Comparison of ENCODE assay signal across 12 mouse cellular contexts in genomic region chr9:63727070-63727469, GRCm38 (mm10). TPM values are rescaled to one million over a fixed set of nuclear protein-coding genes. Genes with fewer than 3 reads are reported as not detected.
DNase-seq lines count a peak whose midpoint lies in the region; ATAC-seq and TF ChIP-seq lines count a peak whose summit lies in the region.
"Had no signal": no experiment of that assay in that cellular context is flagged by ENCODE, and none has a peak within 500 bp of the region (broad histone marks: within the 10 kb centered on the region; RNA-seq: fewer than 3 reads in every experiment).

No protein-coding gene starts in this region.

- TF ChIP-seq POLR2A in heart, adult 2 months (IDR thresholded peaks at IDR 0.05; ENCODE audit: insufficient read depth, low read depth, low read length) = no peak

- peak overlapping the region; percentile 24 for H3K9ac ChIP-seq in heart, embryonic 13.5 days
- no peak overlapping the region for H3K9ac ChIP-seq in heart, adult 2 months (ENCODE audit: low read depth, low read length)
- no peak overlapping the region for H3K9ac ChIP-seq in lung, embryonic 16.5 days (ENCODE audit: low read length)
- no peak overlapping the region for H3K9ac ChIP-seq in liver, embryonic 14.5 days (replicated peaks)
- H3K9ac ChIP-seq in forebrain, postnatal 0 days = no peak overlapping the region

- no peak overlapping the region for H3K4me3 ChIP-seq in heart, embryonic 13.5 days
- H3K4me3 ChIP-seq in heart, adult 2 months = no peak overlapping the region
- no peak overlapping the region for H3K4me3 ChIP-seq in lung, embryonic 16.5 days (ENCODE audit: low read length)
- no peak overlapping the region for H3K4me3 ChIP-seq in liver, embryonic 14.5 days (ENCODE audit: insufficient read depth in 1 of 2, low read depth in 2 of 2, low read length in 2 of 2)
- no peak overlapping the region for H3K4me3 ChIP-seq in forebrain, postnatal 0 days (ENCODE audit: low read depth, low read length)
- H3K4me3 ChIP-seq: midbrain, embryonic 10.5 days had no signal

- TF ChIP-seq CTCF in heart, adult 2 months (IDR thresholded peaks at IDR 0.05) = no peak
- TF ChIP-seq CTCF in liver, embryonic 14.5 days (IDR thresholded peaks at IDR 0.05; ENCODE audit: low read depth) = no peak
- TF ChIP-seq CTCF in forebrain, postnatal 0 days (IDR thresholded peaks at IDR 0.05; ENCODE audit: low read depth) = no peak

- intact Hi-C loops in heart, adult 2 months (cut with DNase I) = no loop called here

- no peaks in the 10 kb centered on the region for H3K36me3 ChIP-seq in heart, embryonic 13.5 days
- no peaks in the 10 kb centered on the region for H3K36me3 ChIP-seq in heart, adult 2 months (ENCODE audit: control insufficient read depth, insufficient read depth, low read length)
- no peaks in the 10 kb centered on the region for H3K36me3 ChIP-seq in lung, embryonic 16.5 days (ENCODE audit: control insufficient read depth, insufficient read depth, low read length)
- H3K36me3 ChIP-seq in liver, embryonic 14.5 days (replicated peaks; ENCODE audit: control insufficient read depth, insufficient read depth, low read depth) = no peaks in the 10 kb centered on the region
- H3K36me3 ChIP-seq in forebrain, postnatal 0 days (ENCODE audit: insufficient read depth) = no peaks in the 10 kb centered on the region

- no peaks in the 10 kb centered on the region for H3K27me3 ChIP-seq in heart, embryonic 13.5 days (replicated peaks)
- H3K27me3 ChIP-seq in heart, adult 2 months (ENCODE audit: control insufficient read depth, insufficient read depth, low read length) = no peaks in the 10 kb centered on the region
- no peaks in the 10 kb centered on the region for H3K27me3 ChIP-seq in lung, embryonic 16.5 days (ENCODE audit: control insufficient read depth, insufficient read depth, low read depth, low read length)
- H3K27me3 ChIP-seq in liver, embryonic 14.5 days (ENCODE audit: control insufficient read depth, insufficient read depth, low read length) = no peaks in the 10 kb centered on the region
- no peaks in the 10 kb centered on the region for H3K27me3 ChIP-seq in forebrain, postnatal 0 days (ENCODE audit: insufficient read depth, low read length)

- no peak overlapping the region for H3K4me2 ChIP-seq in heart, embryonic 13.5 days
- no peak overlapping the region for H3K4me2 ChIP-seq in lung, embryonic 16.5 days (ENCODE audit: low read depth, low read length)
- H3K4me2 ChIP-seq in liver, embryonic 14.5 days (ENCODE audit: low read depth) = peak overlapping the region; percentile 29
- no peak overlapping the region for H3K4me2 ChIP-seq in forebrain, postnatal 0 days (ENCODE audit: low read depth)

- DNase-seq in heart, adult 2 months = no peak
- no peak for DNase-seq in lung, adult 18-20 months
- DNase-seq in liver, embryonic 14.5 days (ENCODE audit: low read depth in 3 of 3, low spot score in 3 of 3) = no peak
- no peak for DNase-seq in forebrain, postnatal 0 days
- DNase-seq in embryo, embryonic 10 days (ENCODE audit: low spot score) = no peak
- DNase-seq: cerebellum, adult 9-11 months; layer of hippocampus, adult 9-11 months; left cerebral cortex, postnatal 4 days had no signal

- WGBS in heart, embryonic 13.5 days = 72% methylated on average over 6 of the region's 6 CpGs
- WGBS in heart, adult 2 months = 88% methylated on average over 6 of the region's 6 CpGs
- 63% methylated on average over 6 of the region's 6 CpGs for WGBS in lung, embryonic 16.5 days
- 57% methylated on average over 6 of the region's 6 CpGs for WGBS in liver, embryonic 14.5 days (ENCODE audit: insufficient replicate concordance)
- 94% methylated on average over 6 of the region's 6 CpGs for WGBS in forebrain, postnatal 0 days

- no peaks in the 10 kb centered on the region for H3K9me3 ChIP-seq in heart, embryonic 13.5 days
- no peaks in the 10 kb centered on the region for H3K9me3 ChIP-seq in lung, embryonic 16.5 days (ENCODE audit: control insufficient read depth, low read length)
- H3K9me3 ChIP-seq in liver, embryonic 14.5 days (ENCODE audit: control insufficient read depth, low read length) = no peaks in the 10 kb centered on the region
- no peaks in the 10 kb centered on the region for H3K9me3 ChIP-seq in forebrain, postnatal 0 days (ENCODE audit: low read length)
- H3K9me3 ChIP-seq: midbrain, embryonic 10.5 days had no signal

- no peaks in the 10 kb centered on the region for H3K79me2 ChIP-seq in heart, adult 2 months (replicated peaks; ENCODE audit: control insufficient read depth, insufficient read depth, low read length)

- TF ChIP-seq EP300 in heart, adult 2 months (IDR thresholded peaks at IDR 0.05; ENCODE audit: insufficient read depth, low read depth, low read length) = no peak
- TF ChIP-seq EP300 in liver, embryonic 14.5 days (IDR thresholded peaks at IDR 0.05; ENCODE audit: low read depth) = no peak

- H3K27ac ChIP-seq in heart, embryonic 13.5 days (replicated peaks) = peak overlapping the region; percentile 90
- H3K27ac ChIP-seq in heart, adult 2 months = no peak overlapping the region; the same call in 1 of the 2 replicates
- H3K27ac ChIP-seq in lung, embryonic 16.5 days (ENCODE audit: low read length) = peak overlapping the region; percentile 87
- H3K27ac ChIP-seq in liver, embryonic 14.5 days = no peak overlapping the region
- no peak overlapping the region for H3K27ac ChIP-seq in forebrain, postnatal 0 days (ENCODE audit: low read depth, low read length)

- peaks cover 83% of the 10 kb centered on the region for H3K4me1 ChIP-seq in heart, embryonic 13.5 days
- peaks cover 20% of the 10 kb centered on the region for H3K4me1 ChIP-seq in heart, adult 2 months (ENCODE audit: control insufficient read depth, insufficient read depth, low read length)
- H3K4me1 ChIP-seq in lung, embryonic 16.5 days (replicated peaks; ENCODE audit: control insufficient read depth, insufficient read depth, low read length) = peaks cover 41% of the 10 kb centered on the region
- peaks cover 20 to 47% of the 10 kb centered on the region in 2 experiments for H3K4me1 ChIP-seq in liver, embryonic 14.5 days (replicated peaks; ENCODE audit: control insufficient read depth in 2 of 2, insufficient read depth in 2 of 2, low read length in 1 of 2)
- no peaks in the 10 kb centered on the region for H3K4me1 ChIP-seq in forebrain, postnatal 0 days (ENCODE audit: insufficient read depth)

- no peak for ATAC-seq in heart, embryonic 13.5 days (ENCODE audit: extremely low read depth, insufficient number of reproducible peaks, low FRiP score, low TSS enrichment)
- no peak for ATAC-seq in lung, embryonic 16.5 days (ENCODE audit: low read depth)
- peak; percentile 68 for ATAC-seq in liver, embryonic 14.5 days (ENCODE audit: insufficient read depth)
- ATAC-seq in forebrain, postnatal 0 days = no peak
- no peak for ATAC-seq in CD4-positive, CD25-positive, alpha-beta regulatory T cell, adult 4 months

RNA-seq across cellular contexts. Expression of gene Smad3, which starts 30.7 kb away (rescaled TPM):
- 11.3 and 11.9 TPM in 2 replicates for polyA plus RNA-seq in heart, embryonic 13.5 days (2015; fragmentation: Nextera tagmentation; extraction: Ambion mirVana)
- total RNA-seq in heart, adult 2 months (2021) = 10 to 100 TPM; 12.4 to 13.0 TPM
- 18.4 and 24.0 TPM in 2 replicates for polyA plus RNA-seq in heart, adult 2 months (2012; rRNA removed)
- 18.0 and 19.5 TPM in 2 replicates for polyA plus RNA-seq in lung, embryonic 16.5 days (2015; fragmentation: Nextera tagmentation; extraction: Ambion mirVana)
- 2.8 and 3.2 TPM in 2 replicates for polyA plus RNA-seq in liver, embryonic 14.5 days (2012; rRNA removed)
- 1.7 and 2.2 TPM in 2 replicates for polyA plus RNA-seq in liver, embryonic 14.5 days (2014; fragmentation: Nextera tagmentation; extraction: Ambion mirVana)
- 16.0 and 17.6 TPM in 2 replicates for total RNA-seq in forebrain, postnatal 0 days (2014; rRNA removed)
- polyA plus RNA-seq in forebrain, postnatal 0 days (2015; fragmentation: Nextera tagmentation; extraction: Ambion mirVana) = 5.0 and 5.5 TPM in 2 replicates
- polyA plus RNA-seq in CD4-positive, CD25-positive, alpha-beta regulatory T cell, adult 4 months (2017; shearing (Covaris generic)) = 10 to 100 TPM; 15.6 to 36.9 TPM

Comparison
In these comparisons a context has a peak if more than half of its experiments do, and no peak if none do; other contexts are left out.
1. H3K27ac ChIP-seq: peak in heart, embryonic 13.5 days (single experiment) and lung, embryonic 16.5 days (single experiment); none in heart, adult 2 months (single experiment), liver, embryonic 14.5 days (single experiment) and forebrain, postnatal 0 days (single experiment).